Mouse (Mus musculus) adrenal gland, adult 8-10 months (tissue): ENCODE measurements around the gene Wdr53. TPM values are rescaled to one million over a fixed set of nuclear protein-coding genes. Genes with fewer than 3 reads are reported as not detected.
"Not testable (repeated sequence)": the region's sequence is repeated elsewhere in the genome, so short reads cannot be mapped to it uniquely, and the experiment has no call there.

Experiments
- DNase-seq: peaks from one replicate; pipeline ENCODE4 v3.0.0; 2022
- microRNA-seq, 2 experiments: library from miRNA; unstranded; fragments of <30 nt; microRNA quantifications; one replicate each; pipeline ENCODE4 v1.2.0; 2022
- total RNA-seq, 4 experiments: library from RNA; stranded (reverse); gene quantifications; 2 replicates each; pipeline ENCODE4 v1.2.4; 2022

Wdr53 gene
- total RNA-seq, 4 experiments from 2014 or later: 13.0 to 17.8 (median 14.9) TPM

GRCm38 (mm10) chr16:32278396-32278795 is 31.4 kb downstream of the Wdr53 start:
- no peak for DNase-seq

- DNase-seq: no peak
Measured at GRCm38 (mm10) chr16:32280211-32280610, 33.2 kb downstream of the Wdr53 start.

DNA sequence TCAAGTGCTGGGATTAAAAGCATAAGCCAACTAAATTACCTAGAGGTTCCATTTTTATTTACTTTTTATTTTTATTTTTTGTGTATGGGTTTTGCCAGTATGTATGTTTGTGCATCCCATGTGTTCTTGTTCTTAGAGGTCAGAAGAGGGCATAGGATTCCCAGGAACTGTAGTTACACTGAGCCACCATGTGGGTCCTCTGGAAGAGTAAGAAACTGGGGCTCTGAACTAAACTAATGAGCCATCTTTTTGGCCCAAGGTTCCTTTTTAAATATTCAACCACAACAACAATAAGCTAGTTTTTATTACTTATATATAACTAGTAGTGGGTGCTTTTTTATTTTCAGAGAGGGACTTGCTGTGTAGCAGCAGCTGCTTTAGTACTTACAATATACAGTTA is 35.6 kb downstream of the Wdr53 start:
- DNase-seq: no peak

DNA sequence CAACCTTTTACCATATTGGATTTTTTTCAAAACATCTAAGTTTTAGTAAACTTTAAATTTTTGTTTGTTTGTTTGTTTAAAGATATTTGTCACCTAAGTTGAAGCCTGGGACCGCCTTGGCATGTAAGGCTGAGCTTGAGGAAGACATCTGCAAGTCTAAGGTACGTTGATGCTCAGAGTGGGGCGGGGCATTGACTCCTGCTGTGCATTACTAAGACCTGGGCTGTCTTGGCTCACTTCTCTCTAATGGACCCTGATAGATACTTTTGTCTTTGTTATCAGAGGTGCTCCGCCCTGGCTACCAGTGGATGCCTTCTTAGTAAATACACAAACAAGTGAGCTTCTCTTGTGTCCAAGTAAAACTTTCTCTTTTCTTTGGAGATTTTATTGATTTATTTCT is 44.8 kb downstream of the Wdr53 start:
- no peak for DNase-seq

- not testable (repeated sequence) for DNase-seq
Measured at GRCm38 (mm10) chr16:32299617-32300016, 52.6 kb downstream of the Wdr53 start.

DNA sequence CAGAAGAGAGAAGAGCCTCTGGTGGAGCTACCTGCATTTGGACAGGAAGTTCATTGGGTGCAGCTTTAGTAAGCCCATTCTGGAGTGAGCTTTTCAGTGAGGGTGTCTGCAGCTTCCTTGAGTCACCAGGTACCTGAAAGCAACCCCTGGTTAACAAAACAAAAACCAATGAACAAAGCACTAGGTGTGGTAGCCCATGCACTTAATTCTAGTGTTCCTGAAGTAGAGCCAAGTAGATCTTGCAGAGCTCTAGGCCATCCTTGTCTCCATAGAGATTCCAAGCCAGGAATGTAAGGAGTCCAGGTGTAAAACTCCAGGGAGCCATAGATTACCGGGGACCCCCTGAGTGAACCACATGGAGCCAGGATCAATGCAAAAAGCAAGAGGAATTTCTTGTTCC is 56.0 kb downstream of the Wdr53 start:
- no peak for DNase-seq

DNA sequence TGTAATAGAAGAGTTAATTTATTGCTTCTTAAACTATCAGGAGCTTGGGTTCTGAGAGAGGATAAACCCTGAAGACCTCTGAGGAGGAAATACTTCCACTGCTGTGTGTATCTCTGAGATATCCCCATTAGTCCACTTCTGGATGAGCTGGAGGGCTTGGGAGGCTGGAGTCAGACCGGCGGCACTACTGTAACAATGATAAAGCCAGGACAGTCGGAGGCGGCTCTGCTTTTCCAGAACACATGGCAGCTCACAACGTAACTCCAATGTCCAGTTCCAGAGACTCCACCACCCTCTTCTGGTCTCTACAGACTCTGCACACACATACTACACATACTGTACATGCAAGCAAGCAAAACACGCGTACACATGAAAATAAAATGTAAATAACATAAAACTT is 56.9 kb downstream of the Wdr53 start:
- no peak for DNase-seq

Small RNA genes lying within 50 kb of the gene (microRNA-seq; reads per million reads assigned to microRNA genes)
- gene Mir1946a: 0 reads per million in 2 experiments

Other genes starting within 250 kb of the Wdr53 start
- gene Senp5, start 243.9 kb upstream of the Wdr53 start, total RNA-seq: 10 to 100 TPM; 23.8 to 28.2 (median 25.8) TPM
- gene Pak2, start 167.9 kb upstream of the Wdr53 start, total RNA-seq: 10 to 100 TPM; 54.5 to 62.5 (median 60.6) TPM
- gene Pigx, start 147.5 kb upstream of the Wdr53 start, total RNA-seq: 10 to 100 TPM; 25.3 to 39.8 (median 33.4) TPM
- gene Cep19, start 147.4 kb upstream of the Wdr53 start, total RNA-seq: 10 to 100 TPM; 10.3 to 19.0 (median 14.6) TPM
- gene Nrros, start 81.6 kb upstream of the Wdr53 start, total RNA-seq: 1 to 10 TPM; 5.5 to 9.9 (median 8.4) TPM
- not detected for gene Bex6, start 67.4 kb upstream of the Wdr53 start, total RNA-seq
- 10 to 100 TPM; 16.8 to 20.1 (median 19.2) TPM for gene Fbxo45, start 69 bp upstream of the Wdr53 start, total RNA-seq
- not detected for gene Smco1, start 24.2 kb downstream of the Wdr53 start, total RNA-seq
- 10 to 100 TPM; 24.5 to 30.2 (median 26.0) TPM for gene Rnf168, start 30.2 kb downstream of the Wdr53 start, total RNA-seq
- gene Ubxn7, start 85.0 kb downstream of the Wdr53 start, total RNA-seq: 10 to 100 TPM; 58.8 to 79.6 (median 69.9) TPM
- under 1 TPM; 0.37 to 0.91 (median 0.45) TPM for gene Tm4sf19, start 153.3 kb downstream of the Wdr53 start, total RNA-seq
- 10 to 100 TPM in 2 of 4 experiments, 1 to 10 TPM in 2; 7.2 to 13.8 (median 9.2) TPM for gene Tctex1d2, start 172.5 kb downstream of the Wdr53 start, total RNA-seq
- 100 to 1,000 TPM in 1 of 4 experiments, 10 to 100 TPM in 3; 78.1 to 103 (median 87.3) TPM for gene Pcyt1a, start 183.7 kb downstream of the Wdr53 start, total RNA-seq
- under 1 TPM; 0.22 to 0.34 (median 0.27) TPM for gene Slc51a, start 240.7 kb downstream of the Wdr53 start, total RNA-seq
- not detected for gene Zdhhc19, start 249.0 kb downstream of the Wdr53 start, total RNA-seq